Mouse (Mus musculus): ENCODE results near the gene Plk5. TPM values are rescaled to one million over a fixed set of nuclear protein-coding genes. Genes with fewer than 3 reads are reported as not detected.

The Plk5 gene
- total and polyA plus RNA-seq, 3 experiments: not detected

DNA sequence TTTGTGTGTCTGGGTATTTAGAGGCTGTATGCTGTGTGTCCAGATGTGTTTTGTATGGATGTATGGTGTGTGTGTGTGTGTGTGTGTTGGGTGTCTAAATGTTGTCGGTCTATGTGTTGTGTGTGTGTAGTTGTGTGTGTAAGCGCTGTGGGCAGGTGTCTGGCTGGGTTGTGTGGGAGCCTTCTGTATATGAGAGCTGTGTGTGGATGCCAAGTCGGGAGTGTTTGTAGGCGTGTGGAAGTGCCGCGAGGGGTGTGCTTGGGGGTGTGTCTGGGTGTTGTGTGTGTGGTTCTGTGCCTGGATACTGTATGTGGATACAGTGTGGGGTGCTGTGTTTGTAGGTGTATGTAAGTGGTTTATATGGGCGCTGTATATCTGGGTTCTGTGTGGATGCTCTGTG, 1.1 kb downstream of the Plk5 start:
- Histone ChIP-seq H3K27ac (ENCODE audit: insufficient read depth, low read depth) (no peak overlapping the region), H3K36me3 (replicated peaks in 1 of 2; ENCODE audit: control insufficient read depth in 1 of 2, insufficient read depth in 1 of 2, low read length in 1 of 2) (no peaks in the 10 kb centered on the region), H3K27me3 (replicated peaks) (peaks cover 78% of the 10 kb centered on the region), H3K4me2 (ENCODE audit: insufficient read depth, low read depth, poor library complexity, severe bottlenecking) (no peak overlapping the region), H3K4me3 (replicated peaks in 1 of 3; ENCODE audit: low read depth in 2 of 3, low read length in 2 of 3, poor library complexity in 1 of 3) (no peak overlapping the region), H3K79me2 (replicated peaks; ENCODE audit: control insufficient read depth, extremely low read depth, insufficient read depth, poor library complexity, severe bottlenecking) (no peaks in the 10 kb centered on the region), H3K9ac (ENCODE audit: insufficient read depth, low read depth) (no peak overlapping the region), H3K9me3 (replicated peaks; ENCODE audit: low read length) (peaks cover 21% of the 10 kb centered on the region), H3K4me1 (ENCODE audit: control insufficient read depth in 1 of 2, insufficient read depth in 2 of 2) (no peaks in the 10 kb centered on the region)
- in situ Hi-C loops (cut with MboI; ENCODE audit: low pct_ligation_motif_present, low pct_unique_long_range_greater_than_20kb, low sequenced_read_pairs) (no loop called here), dilution Hi-C loops (cut with MboI; ENCODE audit: extremely low pct_ligation_motif_present, extremely low pct_unique_long_range_greater_than_20kb, low sequenced_read_pairs) (no loop called here)
- no peak for TF ChIP-seq NRF1 (IDR thresholded peaks at IDR 0.05; ENCODE audit: low read depth, low read length)
- no peak for DNase-seq (ENCODE audit: extremely low read depth)

DNA sequence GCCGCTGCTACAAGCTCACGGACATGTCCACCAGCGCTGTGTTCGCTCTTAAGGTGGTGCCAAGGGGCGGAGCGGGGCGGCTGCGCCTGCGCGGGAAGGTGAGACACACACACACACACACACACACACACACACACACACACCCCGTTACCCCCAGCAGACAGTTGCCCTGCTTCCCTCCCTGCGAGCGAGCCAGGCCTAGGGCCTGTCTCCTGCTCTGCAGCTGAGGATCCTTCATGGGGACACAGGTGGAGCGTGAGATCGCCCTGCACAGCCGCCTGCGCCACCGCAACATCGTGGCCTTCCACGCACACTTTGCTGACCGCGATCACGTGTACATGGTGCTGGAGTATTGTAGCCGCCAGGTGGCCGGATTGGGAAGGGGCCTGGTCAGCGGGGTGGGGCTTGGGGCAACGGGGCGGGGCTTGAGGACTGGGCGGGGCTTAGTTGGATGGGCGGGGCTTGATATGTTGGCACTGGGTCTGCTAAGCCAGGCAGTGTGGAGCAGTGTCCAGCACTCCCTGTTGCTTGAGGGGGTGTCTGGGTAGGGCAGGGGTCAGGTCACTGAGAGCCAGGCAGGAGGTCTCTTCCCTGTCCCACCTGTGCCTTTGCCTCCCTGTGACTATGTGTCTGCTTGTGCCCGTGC, 1.9 kb downstream of the Plk5 start:
- in situ Hi-C loops (cut with MboI; ENCODE audit: low pct_ligation_motif_present, low pct_unique_long_range_greater_than_20kb, low sequenced_read_pairs) (no loop called here), dilution Hi-C loops (cut with MboI; ENCODE audit: extremely low pct_ligation_motif_present, extremely low pct_unique_long_range_greater_than_20kb, low sequenced_read_pairs) (no loop called here)
- no peak overlapping the region for H3K4me2 ChIP-seq (ENCODE audit: insufficient read depth, low read depth, poor library complexity, severe bottlenecking)
- TF ChIP-seq UBTF (IDR thresholded peaks at IDR 0.05; ENCODE audit: low read depth, low read length) (no peak), ZC3H11A (IDR thresholded peaks at IDR 0.05; ENCODE audit: low read depth, low read length) (no peak), HCFC1 (IDR thresholded peaks at IDR 0.05; ENCODE audit: low read depth, low read length) (no peak), CHD2 (IDR thresholded peaks at IDR 0.05; ENCODE audit: low read length) (no peak), IRF4 (IDR thresholded peaks at IDR 0.05; ENCODE audit: low read depth, low read length) (no peak), E2F4 (IDR thresholded peaks at IDR 0.05; ENCODE audit: insufficient replicate concordance, low read depth, low read length) (no peak), MAZ (IDR thresholded peaks at IDR 0.05; ENCODE audit: low read depth, low read length) (no peak), RAD21 (IDR thresholded peaks at IDR 0.05; ENCODE audit: low read depth, low read length) (no peak), TCF12 (IDR thresholded peaks at IDR 0.05; ENCODE audit: low read depth, low read length) (no peak), ELF1 (IDR thresholded peaks at IDR 0.05; ENCODE audit: low read depth, low read length) (no peak), CTCF (conservative IDR thresholded peaks at IDR 0.05 in 1 of 2, IDR thresholded peaks at IDR 0.05 in 1 of 2; ENCODE audit: low read depth in 2 of 2, low read length in 2 of 2) (no peak), MYC (IDR thresholded peaks at IDR 0.05; ENCODE audit: low read depth, low read length) (no peak), JUN (IDR thresholded peaks at IDR 0.05; ENCODE audit: insufficient read depth, low read depth, low read length) (no peak), JUND (conservative IDR thresholded peaks at IDR 0.05; ENCODE audit: low read depth, low read length) (no peak), USF2 (conservative IDR thresholded peaks at IDR 0.05; ENCODE audit: low read depth, low read length) (no peak), EP300 (IDR thresholded peaks at IDR 0.05; ENCODE audit: low read length) (no peak)
- H3K9ac ChIP-seq (ENCODE audit: insufficient read depth, low read depth): no peak overlapping the region
- peaks cover 29% of the 10 kb centered on the region for H3K9me3 ChIP-seq (replicated peaks; ENCODE audit: low read length)
- H3K4me3 ChIP-seq (replicated peaks in 1 of 3; ENCODE audit: low read depth in 2 of 3, low read length in 2 of 3, poor library complexity in 1 of 3): no peak overlapping the region
- no peaks in the 10 kb centered on the region for H3K36me3 ChIP-seq (replicated peaks in 1 of 2; ENCODE audit: control insufficient read depth in 1 of 2, insufficient read depth in 1 of 2, low read length in 1 of 2)
- H3K27ac ChIP-seq (ENCODE audit: insufficient read depth, low read depth): no peak overlapping the region
- H3K4me1 ChIP-seq (ENCODE audit: control insufficient read depth in 1 of 2, insufficient read depth in 2 of 2): no peaks in the 10 kb centered on the region
- peaks cover 77% of the 10 kb centered on the region for H3K27me3 ChIP-seq (replicated peaks)
- no peak for DNase-seq (ENCODE audit: extremely low read depth)
- H3K79me2 ChIP-seq (replicated peaks; ENCODE audit: control insufficient read depth, extremely low read depth, insufficient read depth, poor library complexity, severe bottlenecking): no peaks in the 10 kb centered on the region

Measured in CH12.LX (cell line).